Mouse (Mus musculus) forebrain, embryonic 15.5 days (tissue): ENCODE results near the gene Unc119b. TPM values are rescaled to one million over a fixed set of nuclear protein-coding genes. Genes with fewer than 3 reads are reported as not detected.

Source experiments
- ATAC-seq: fragments of 200-750 bp; cut with Nextera tagmentation; replicated peaks from 2 replicates; pipeline ENCODE4 v1.8.0; 2017; ENCODE audit warnings: mild to moderate bottlenecking, moderate TSS enrichment, moderate library complexity
- H3K27ac ChIP-seq: fragments of 300-500 bp; sonication (generic); replicated peaks from 2 replicates; pipeline ENCODE4 v1.5.1; 2015; ENCODE audit warnings: mild to moderate bottlenecking, inconsistent platforms
- H3K27me3 ChIP-seq: fragments of 300-500 bp; sonication (generic); 2 replicates; pipeline ENCODE4 v1.6.1; 2015; ENCODE audit warnings: inconsistent platforms
- H3K36me3 ChIP-seq: fragments of 300-500 bp; sonication (generic); 2 replicates; pipeline ENCODE4 v1.6.1; 2015; ENCODE audit warnings: mild to moderate bottlenecking, inconsistent platforms
- H3K4me1 ChIP-seq: fragments of 300-500 bp; sonication (generic); 2 replicates; pipeline ENCODE4 v1.6.1; 2015; ENCODE audit warnings: inconsistent platforms
- H3K4me2 ChIP-seq: fragments of 300-500 bp; sonication (generic); replicated peaks from 2 replicates; pipeline ENCODE4 v1.6.1; 2015; ENCODE audit warnings: mild to moderate bottlenecking, inconsistent platforms
- H3K4me3 ChIP-seq: fragments of 300-500 bp; sonication (generic); 2 replicates; pipeline ENCODE4 v1.5.1; 2015; ENCODE audit warnings: mild to moderate bottlenecking, inconsistent platforms
- H3K9ac ChIP-seq: fragments of 300-500 bp; sonication (generic); replicated peaks from 2 replicates; pipeline ENCODE4 v1.6.1; 2015; ENCODE audit warnings: mild to moderate bottlenecking, inconsistent platforms
- H3K9me3 ChIP-seq: fragments of 300-500 bp; sonication (generic); 2 replicates; pipeline ENCODE4 v1.6.1; 2016; ENCODE audit warnings: inconsistent platforms
- whole genome bisulfite sequencing: fragments of 180-500 bp; shearing (Covaris S2); methylation state at CpG from one replicate; pipeline ENCODE4 v1.1.7; 2015; ENCODE audit warnings: mixed read lengths; 5-methylcytosine and 5-hydroxymethylcytosine counted together
- polyA plus RNA-seq: library from polyadenylated mRNA; unstranded; fragments of >200 nt; fragmentation: Nextera tagmentation; extraction: Ambion mirVana; gene quantifications from 2 replicates; pipeline ENCODE4 v1.2.1, GENCODE M21; 2015

The Unc119b gene
- polyA plus RNA-seq, 1 experiment from 2014 or later = 44.4 TPM

- Histone ChIP-seq H3K27me3 (no peaks in the 10 kb centered on the region), H3K9me3 (no peaks in the 10 kb centered on the region), H3K4me3 (no peak overlapping the region), H3K9ac (no peak overlapping the region), H3K27ac (no peak overlapping the region), H3K4me2 (no peak overlapping the region), H3K4me1 (peaks cover 17% of the 10 kb centered on the region), H3K36me3 (peaks cover 36% of the 10 kb centered on the region)
- WGBS = 75% methylated on average over 11 of the region's 11 CpGs
- ATAC-seq = no peak
Observed at GRCm38 (mm10) chr5:115145253-115145968, 10.6 kb upstream of the Unc119b start.

- WGBS = 68% methylated on average over 6 of the region's 6 CpGs
- peaks cover 27% of the 10 kb centered on the region for H3K36me3 ChIP-seq
- H3K9ac ChIP-seq = no peak overlapping the region
- no peak overlapping the region for H3K4me3 ChIP-seq
- H3K4me1 ChIP-seq = peaks cover 17% of the 10 kb centered on the region
- no peaks in the 10 kb centered on the region for H3K27me3 ChIP-seq
- H3K27ac ChIP-seq = no peak overlapping the region
- H3K4me2 ChIP-seq = no peak overlapping the region
- ATAC-seq = no peak
- H3K9me3 ChIP-seq = no peaks in the 10 kb centered on the region
Observed at GRCm38 (mm10) chr5:115144471-115144870, 9.7 kb upstream of the Unc119b start.

- Histone ChIP-seq H3K9ac (0 out of 2 replicates have a peak overlapping the region, but pooled peaks have one; percentile 10), H3K9me3 (no peaks in the 10 kb centered on the region), H3K27me3 (no peaks in the 10 kb centered on the region), H3K4me3 (no peak overlapping the region), H3K4me2 (no peak overlapping the region), H3K4me1 (peaks cover 17% of the 10 kb centered on the region), H3K36me3 (peaks cover 21% of the 10 kb centered on the region), H3K27ac (peak overlapping the region; percentile 55)
- 61% methylated on average over 10 of the region's 10 CpGs for WGBS
- ATAC-seq = peak; percentile 78
Observed at GRCm38 (mm10) chr5:115143552-115143951, 8.8 kb upstream of the Unc119b start.

GRCm38 (mm10) chr5:115142166-115142697, 7.5 kb upstream of the Unc119b start:
- Histone ChIP-seq H3K9ac (no peak overlapping the region), H3K9me3 (no peaks in the 10 kb centered on the region), H3K27ac (no peak overlapping the region), H3K4me3 (no peak overlapping the region), H3K36me3 (peaks cover 11% of the 10 kb centered on the region), H3K4me1 (peaks cover 17% of the 10 kb centered on the region), H3K27me3 (no peaks in the 10 kb centered on the region), H3K4me2 (no peak overlapping the region)
- ATAC-seq = no peak
- WGBS = 88% methylated on average over 9 of the region's 9 CpGs

- Histone ChIP-seq H3K9ac (no peak overlapping the region), H3K27me3 (no peaks in the 10 kb centered on the region), H3K4me2 (no peak overlapping the region), H3K4me3 (no peak overlapping the region), H3K4me1 (peaks cover 17% of the 10 kb centered on the region), H3K36me3 (no peaks in the 10 kb centered on the region), H3K9me3 (no peaks in the 10 kb centered on the region), H3K27ac (no peak overlapping the region)
- no peak for ATAC-seq
- 81% methylated on average over 3 of the region's 3 CpGs for WGBS
Observed at GRCm38 (mm10) chr5:115140726-115141125, 6.0 kb upstream of the Unc119b start.

- no peak overlapping the region for H3K4me3 ChIP-seq
- 79% methylated on average over 4 of the region's 4 CpGs for WGBS
- no peak overlapping the region for H3K9ac ChIP-seq
- H3K36me3 ChIP-seq = no peaks in the 10 kb centered on the region
- H3K27me3 ChIP-seq = no peaks in the 10 kb centered on the region
- H3K9me3 ChIP-seq = no peaks in the 10 kb centered on the region
- H3K27ac ChIP-seq = no peak overlapping the region
- peaks cover 16% of the 10 kb centered on the region for H3K4me1 ChIP-seq
- ATAC-seq = no peak
- no peak overlapping the region for H3K4me2 ChIP-seq
Observed at GRCm38 (mm10) chr5:115139124-115139523, 4.3 kb upstream of the Unc119b start.

GRCm38 (mm10) chr5:115133358-115134066, 1.3 kb downstream of the Unc119b start:
- no peak for ATAC-seq
- Histone ChIP-seq H3K27me3 (no peaks in the 10 kb centered on the region), H3K36me3 (peaks cover 14% of the 10 kb centered on the region; the same call in 1 of the 2 replicates), H3K27ac (no peak overlapping the region), H3K9ac (no peak overlapping the region), H3K9me3 (no peaks in the 10 kb centered on the region), H3K4me2 (peak overlapping the region; percentile 84), H3K4me3 (peak overlapping the region; percentile 80), H3K4me1 (peaks cover 21% of the 10 kb centered on the region)
- WGBS = 61% methylated on average over 6 of the region's 6 CpGs

- 94% methylated on average over 8 of the region's 8 CpGs for WGBS
- Histone ChIP-seq H3K4me2 (no peak overlapping the region; the same call in 1 of the 2 replicates), H3K4me1 (peaks cover 21% of the 10 kb centered on the region), H3K9me3 (no peaks in the 10 kb centered on the region), H3K4me3 (no peak overlapping the region), H3K36me3 (peaks cover 20% of the 10 kb centered on the region; the same call in 1 of the 2 replicates), H3K27me3 (no peaks in the 10 kb centered on the region), H3K9ac (no peak overlapping the region), H3K27ac (no peak overlapping the region)
- no peak for ATAC-seq
Observed at GRCm38 (mm10) chr5:115132465-115132864, 2.3 kb downstream of the Unc119b start.

- no peak overlapping the region for H3K27ac ChIP-seq
- ATAC-seq = no peak
- peaks cover 31% of the 10 kb centered on the region for H3K36me3 ChIP-seq
- no peak overlapping the region for H3K4me3 ChIP-seq
- 82% methylated on average over 6 of the region's 6 CpGs for WGBS
- H3K27me3 ChIP-seq = no peaks in the 10 kb centered on the region
- H3K9ac ChIP-seq = no peak overlapping the region
- H3K4me1 ChIP-seq = peaks cover 32% of the 10 kb centered on the region
- no peak overlapping the region for H3K4me2 ChIP-seq
- H3K9me3 ChIP-seq = no peaks in the 10 kb centered on the region
Observed at GRCm38 (mm10) chr5:115129328-115129727, 5.4 kb downstream of the Unc119b start.

- H3K9ac ChIP-seq = no peak overlapping the region
- H3K9me3 ChIP-seq = no peaks in the 10 kb centered on the region
- H3K36me3 ChIP-seq = peaks cover 37% of the 10 kb centered on the region
- H3K4me2 ChIP-seq = no peak overlapping the region
- no peak overlapping the region for H3K4me3 ChIP-seq
- no peak for ATAC-seq
- peaks cover 15% of the 10 kb centered on the region for H3K4me1 ChIP-seq
- H3K27ac ChIP-seq = no peak overlapping the region
- WGBS = 90% methylated on average over 22 of the region's 22 CpGs
- H3K27me3 ChIP-seq = no peaks in the 10 kb centered on the region
Observed at GRCm38 (mm10) chr5:115127421-115128179, 7.2 kb downstream of the Unc119b start.

GRCm38 (mm10) chr5:115126578-115127312, 8.0 kb downstream of the Unc119b start:
- 92% methylated on average over 27 of the region's 28 CpGs for WGBS
- H3K9me3 ChIP-seq = no peaks in the 10 kb centered on the region
- H3K36me3 ChIP-seq = peaks cover 37% of the 10 kb centered on the region
- ATAC-seq = no peak
- no peak overlapping the region for H3K4me2 ChIP-seq
- no peak overlapping the region for H3K9ac ChIP-seq
- H3K4me1 ChIP-seq = peaks cover 11% of the 10 kb centered on the region
- H3K27me3 ChIP-seq = no peaks in the 10 kb centered on the region
- no peak overlapping the region for H3K4me3 ChIP-seq
- no peak overlapping the region for H3K27ac ChIP-seq
